Mouse (Mus musculus) hindbrain, embryonic 16.5 days (tissue): ENCODE measurements around the gene Speg. TPM values are rescaled to one million over a fixed set of nuclear protein-coding genes. Genes with fewer than 3 reads are reported as not detected.

ENCODE experiments used
- ATAC-seq: fragments of 200-750 bp; cut with Nextera tagmentation; 2 replicates; pipeline ENCODE4 v1.8.0; 2017; ENCODE audit warnings: moderate TSS enrichment, moderate library complexity
- H3K27ac ChIP-seq: fragments of 300-500 bp; sonication (generic); 2 replicates; pipeline ENCODE4 v1.5.1; 2014; ENCODE audit warnings: low read depth, mild to moderate bottlenecking, control low read depth, low read length, moderate library complexity
- H3K27me3 ChIP-seq: fragments of 300-500 bp; sonication (generic); replicated peaks from 2 replicates; pipeline ENCODE4 v1.6.1; 2014; ENCODE audit warnings: low read length; ENCODE audit not compliant: control insufficient read depth, insufficient read depth
- H3K36me3 ChIP-seq: fragments of 300-500 bp; sonication (generic); 2 replicates; pipeline ENCODE4 v1.6.1; 2014; ENCODE audit warnings: mild to moderate bottlenecking, low read length, moderate library complexity, mixed read lengths; ENCODE audit not compliant: control insufficient read depth, insufficient read depth
- H3K4me1 ChIP-seq: fragments of 300-500 bp; sonication (generic); 2 replicates; pipeline ENCODE4 v1.6.1; 2014; ENCODE audit warnings: low read depth, low read length; ENCODE audit not compliant: control insufficient read depth, insufficient read depth
- H3K4me2 ChIP-seq: fragments of 300-500 bp; sonication (generic); 2 replicates; pipeline ENCODE4 v1.6.1; 2014; ENCODE audit warnings: mild to moderate bottlenecking, low read length, control low read depth, moderate library complexity
- H3K4me3 ChIP-seq: fragments of 300-500 bp; sonication (generic); 2 replicates; pipeline ENCODE4 v1.5.1; 2014; ENCODE audit warnings: mild to moderate bottlenecking, low read length, control low read depth, moderate library complexity
- H3K9ac ChIP-seq: fragments of 300-500 bp; sonication (generic); 2 replicates; pipeline ENCODE4 v1.6.1; 2014; ENCODE audit warnings: low read depth, mild to moderate bottlenecking, control low read depth, low read length, moderate library complexity
- H3K9me3 ChIP-seq: fragments of 300-500 bp; sonication (generic); 2 replicates; pipeline ENCODE4 v1.6.1; 2014; ENCODE audit warnings: mild to moderate bottlenecking, low read length, moderate library complexity; ENCODE audit not compliant: control insufficient read depth
- WGBS: fragments of 180-500 bp; shearing (Covaris S2); extraction: QIAGEN DNeasy Blood & Tissue Kit; methylation state at CpG from one replicate; pipeline ENCODE4 v1.1.7; 2014; 5-methylcytosine and 5-hydroxymethylcytosine counted together
- polyA plus RNA-seq: library from polyadenylated mRNA; unstranded; fragments of >200 nt; fragmentation: Nextera tagmentation; extraction: Ambion mirVana; gene quantifications from 2 replicates; pipeline ENCODE4 v1.2.1, GENCODE M21; 2015

Gene Speg
- polyA plus RNA-seq, 1 experiment from 2014 or later: 20.3 TPM

DNA sequence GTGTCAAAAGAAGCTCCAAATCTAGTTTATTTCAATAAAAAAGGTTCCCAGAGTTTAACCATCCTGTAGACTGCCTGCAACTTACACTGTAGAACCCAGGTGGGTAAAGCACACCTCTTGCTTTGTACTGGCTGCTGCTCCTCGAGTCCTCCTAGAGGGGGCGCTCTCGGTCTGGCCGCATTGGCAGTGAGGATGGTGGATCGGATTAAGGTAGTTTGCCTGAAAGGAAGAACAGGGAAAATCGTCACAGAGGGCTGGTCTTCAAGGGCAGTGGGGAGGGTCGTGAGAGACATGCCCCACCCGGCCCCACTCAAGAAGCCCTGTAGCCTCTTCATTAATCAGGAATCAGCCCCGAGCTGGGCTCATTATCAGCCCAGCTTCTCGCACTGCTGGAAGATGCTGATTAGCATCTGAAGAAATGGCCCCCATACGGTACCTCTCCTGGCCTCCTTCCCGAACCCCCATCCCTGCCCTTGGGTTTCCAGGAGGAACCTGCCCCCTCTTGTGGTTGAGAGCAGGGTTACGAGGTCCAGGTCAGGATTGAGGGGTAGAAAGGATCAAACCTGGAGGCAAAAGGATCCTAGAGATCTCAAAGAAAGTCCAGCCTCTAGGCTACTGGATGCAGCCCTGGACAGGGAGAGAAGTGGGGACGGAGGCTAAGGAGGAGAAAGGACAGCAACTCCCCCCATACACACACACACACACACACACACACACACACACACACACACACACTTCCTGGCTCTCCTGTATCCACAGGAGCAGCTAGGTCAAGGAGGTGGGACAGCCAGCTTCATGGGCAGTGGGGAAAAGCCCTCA, 81.9 kb downstream of the Speg start:
- no peak for ATAC-seq
- H3K4me2 ChIP-seq: no peak overlapping the region

DNA sequence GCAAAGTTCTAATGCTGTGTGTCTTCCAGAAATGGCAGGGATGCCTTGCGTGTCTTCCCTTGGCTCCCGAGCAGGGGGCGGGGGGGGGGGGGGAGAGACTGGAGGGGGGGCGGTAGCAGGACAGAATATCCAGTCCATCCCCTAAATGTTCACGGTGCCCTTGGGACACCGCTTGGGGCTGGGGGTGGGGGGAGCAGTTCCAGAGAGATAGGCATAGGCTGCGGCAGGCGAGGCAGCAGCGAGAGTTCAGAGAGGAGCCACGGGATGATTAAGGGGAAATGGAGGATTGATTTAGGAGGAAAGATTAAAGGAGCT, 82.6 kb downstream of the Speg start:
- Histone ChIP-seq H3K27me3 (peaks cover 8% of the 10 kb centered on the region), H3K9me3 (no peaks in the 10 kb centered on the region), H3K4me2 (peak overlapping the region; percentile 58; the same call in 1 of the 2 replicates), H3K4me1 (peaks cover 28% of the 10 kb centered on the region), H3K4me3 (no peak overlapping the region), H3K36me3 (no peaks in the 10 kb centered on the region), H3K9ac (no peak overlapping the region), H3K27ac (no peak overlapping the region)
- WGBS: 3% methylated on average over 8 of the region's 10 CpGs
- ATAC-seq: no peak

More for the DNA sequence above, 81.9 kb downstream of the Speg start:
- H3K4me1 ChIP-seq: peaks cover 28% of the 10 kb centered on the region
- no peaks in the 10 kb centered on the region for H3K36me3 ChIP-seq
- H3K4me3 ChIP-seq: no peak overlapping the region
- H3K9ac ChIP-seq: no peak overlapping the region; the same call in 1 of the 2 replicates
- 9% methylated on average over 13 of the region's 14 CpGs for WGBS
- no peak overlapping the region for H3K27ac ChIP-seq
- no peaks in the 10 kb centered on the region for H3K9me3 ChIP-seq
- H3K27me3 ChIP-seq: peaks cover 8% of the 10 kb centered on the region

DNA sequence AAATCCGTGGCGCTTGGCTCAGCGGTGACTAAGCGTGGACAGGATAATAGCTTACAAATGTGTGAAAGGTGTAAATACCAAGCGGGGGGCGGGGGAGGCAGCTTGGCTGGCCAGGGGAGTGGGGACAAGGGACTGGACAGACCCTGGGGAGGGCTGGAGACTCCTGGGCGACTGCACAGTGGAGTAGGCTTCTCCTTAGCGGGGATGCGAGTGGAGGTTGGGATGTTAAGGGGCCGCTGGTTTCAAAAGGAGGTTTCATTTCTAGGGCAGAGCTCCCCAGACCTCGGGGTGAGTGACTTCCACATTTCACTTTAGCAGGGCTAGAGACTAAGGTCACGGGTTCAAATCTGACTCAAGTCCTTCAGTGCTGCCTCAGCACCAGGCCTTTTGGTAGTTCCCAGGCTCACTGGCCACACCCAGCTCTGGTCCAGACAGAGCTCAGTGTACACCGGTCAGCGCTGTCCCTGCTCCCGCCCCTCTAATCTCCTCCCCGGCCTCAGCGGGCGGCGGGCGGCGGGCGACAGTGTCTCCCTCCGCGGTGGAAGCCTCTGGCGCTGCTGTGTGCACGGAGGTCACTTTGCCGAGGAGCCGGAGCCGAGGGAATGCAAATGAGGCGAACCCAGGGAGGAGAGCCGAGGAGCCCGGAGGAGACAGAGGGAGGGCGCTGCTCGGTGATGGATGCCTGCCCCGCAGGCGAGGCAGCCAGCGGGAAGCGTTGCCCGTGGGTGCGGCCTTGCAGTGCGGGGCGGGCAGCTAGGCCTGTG, 83.1 kb downstream of the Speg start:
- 3% methylated on average over 42 of the region's 42 CpGs for WGBS
- peak overlapping the region; percentile 44 for H3K27ac ChIP-seq
- peak overlapping the region; percentile 51 for H3K9ac ChIP-seq
- peak overlapping the region; percentile 58 for H3K4me2 ChIP-seq
- no peaks in the 10 kb centered on the region for H3K9me3 ChIP-seq
- peak; percentile 55 for ATAC-seq
- H3K4me1 ChIP-seq: peaks cover 28% of the 10 kb centered on the region
- peaks cover 8% of the 10 kb centered on the region for H3K27me3 ChIP-seq
- no peaks in the 10 kb centered on the region for H3K36me3 ChIP-seq
- H3K4me3 ChIP-seq: peak overlapping the region; percentile 32

GRCm38 (mm10) chr1:75458789-75459684, 83.9 kb downstream of the Speg start:
- H3K4me3 ChIP-seq: peak overlapping the region; percentile 32
- peaks cover 28% of the 10 kb centered on the region for H3K4me1 ChIP-seq
- peak overlapping the region; percentile 44 for H3K27ac ChIP-seq
- peak overlapping the region; percentile 51; the same call in 1 of the 2 replicates for H3K9ac ChIP-seq
- no peaks in the 10 kb centered on the region for H3K36me3 ChIP-seq
- H3K4me2 ChIP-seq: peak overlapping the region; percentile 58
- peaks cover 8% of the 10 kb centered on the region for H3K27me3 ChIP-seq
- no peaks in the 10 kb centered on the region for H3K9me3 ChIP-seq
- ATAC-seq: no peak
- WGBS: 11% methylated on average over 23 of the region's 23 CpGs

DNA sequence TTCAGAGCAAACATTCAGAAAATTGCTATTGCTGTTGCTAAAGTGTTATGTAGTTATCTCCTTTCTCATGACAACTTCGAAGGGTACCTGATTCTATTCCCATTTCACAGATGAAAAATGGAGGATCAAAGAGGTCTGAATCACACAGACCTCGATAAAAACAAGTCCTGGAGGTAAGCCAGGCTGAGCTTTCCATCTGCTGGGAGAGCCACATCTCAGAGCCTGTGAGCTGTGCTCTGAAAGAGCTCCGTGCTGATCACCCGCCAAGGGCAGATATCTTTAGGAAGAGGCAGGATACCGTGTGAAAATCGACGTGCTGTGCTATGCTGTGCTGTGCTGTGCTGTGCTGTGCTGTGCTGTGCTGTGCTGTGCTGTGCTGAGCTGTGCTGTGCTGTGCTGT, 85.2 kb downstream of the Speg start:
- H3K4me3 ChIP-seq: no peak overlapping the region
- no peaks in the 10 kb centered on the region for H3K9me3 ChIP-seq
- WGBS: 76% methylated on average over 7 of the region's 7 CpGs
- no peaks in the 10 kb centered on the region for H3K36me3 ChIP-seq
- no peak overlapping the region for H3K27ac ChIP-seq
- peaks cover 8% of the 10 kb centered on the region for H3K27me3 ChIP-seq
- H3K4me2 ChIP-seq: no peak overlapping the region
- H3K4me1 ChIP-seq: peaks cover 28% of the 10 kb centered on the region
- H3K9ac ChIP-seq: no peak overlapping the region
- no peak for ATAC-seq

DNA sequence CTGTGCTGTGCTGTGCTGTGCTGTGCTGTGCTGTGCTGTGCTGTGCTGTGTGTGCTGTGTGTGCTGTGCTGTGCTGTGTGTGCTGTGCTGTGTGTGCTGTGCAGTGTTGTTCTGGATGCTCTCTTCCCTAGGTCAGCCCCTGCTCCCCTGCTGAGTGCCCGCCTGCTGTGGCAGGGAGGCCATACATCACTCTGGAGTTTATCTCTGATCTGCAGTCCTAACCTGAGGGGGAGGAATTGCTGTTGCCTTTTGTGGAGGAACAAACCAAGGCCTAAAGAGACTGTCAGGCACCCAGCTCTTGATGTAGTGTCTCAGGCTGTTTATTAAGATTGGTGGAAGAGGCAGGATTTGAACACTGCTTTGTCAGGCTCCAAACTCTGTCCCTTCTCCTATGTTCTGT, 87.5 kb downstream of the Speg start:
- Histone ChIP-seq H3K27ac (no peak overlapping the region), H3K9ac (no peak overlapping the region), H3K27me3 (peaks cover 3% of the 10 kb centered on the region), H3K4me1 (peaks cover 19% of the 10 kb centered on the region), H3K36me3 (no peaks in the 10 kb centered on the region), H3K9me3 (no peaks in the 10 kb centered on the region), H3K4me2 (no peak overlapping the region), H3K4me3 (no peak overlapping the region)
- 29% methylated on average over 1 of the region's 1 CpGs for WGBS
- no peak for ATAC-seq

- ATAC-seq: no peak
- no peaks in the 10 kb centered on the region for H3K9me3 ChIP-seq
- H3K36me3 ChIP-seq: no peaks in the 10 kb centered on the region
- H3K27ac ChIP-seq: no peak overlapping the region
- no peak overlapping the region for H3K4me3 ChIP-seq
- peaks cover 9% of the 10 kb centered on the region for H3K4me1 ChIP-seq
- H3K4me2 ChIP-seq: no peak overlapping the region
- peaks cover 2% of the 10 kb centered on the region for H3K27me3 ChIP-seq
- no peak overlapping the region for H3K9ac ChIP-seq
- 78% methylated on average over 5 of the region's 5 CpGs for WGBS
Observed at GRCm38 (mm10) chr1:75463652-75464204, 88.6 kb downstream of the Speg start.

- H3K36me3 ChIP-seq: 0 out of 2 replicates have a peak, but pooled peaks cover 2% of the 10 kb centered on the region
- 0 out of 2 replicates have a peak overlapping the region, but pooled peaks have one; percentile 32 for H3K9ac ChIP-seq
- peaks cover 3% of the 10 kb centered on the region for H3K4me1 ChIP-seq
- H3K4me3 ChIP-seq: no peak overlapping the region
- no peaks in the 10 kb centered on the region for H3K9me3 ChIP-seq
- H3K27ac ChIP-seq: no peak overlapping the region
- H3K27me3 ChIP-seq: no peaks in the 10 kb centered on the region; the same call in 1 of the 2 replicates
- ATAC-seq: peak; percentile 82
- peak overlapping the region; percentile 39 for H3K4me2 ChIP-seq
- 6% methylated on average over 14 of the region's 14 CpGs for WGBS
Observed at GRCm38 (mm10) chr1:75467215-75467927, 92.3 kb downstream of the Speg start.
